Mouse (Mus musculus) cerebellum, adult 9-11 months (tissue): Measurements from ENCODE around the gene Zscan2.

Experiments
- DNase-seq: peaks from one replicate; pipeline ENCODE4 v3.0.0; 2022

Gene Zscan2

GRCm38 (mm10) chr7:80843910-80844640, 16.6 kb upstream of the Zscan2 start:
- DNase-seq = no peak

DNA sequence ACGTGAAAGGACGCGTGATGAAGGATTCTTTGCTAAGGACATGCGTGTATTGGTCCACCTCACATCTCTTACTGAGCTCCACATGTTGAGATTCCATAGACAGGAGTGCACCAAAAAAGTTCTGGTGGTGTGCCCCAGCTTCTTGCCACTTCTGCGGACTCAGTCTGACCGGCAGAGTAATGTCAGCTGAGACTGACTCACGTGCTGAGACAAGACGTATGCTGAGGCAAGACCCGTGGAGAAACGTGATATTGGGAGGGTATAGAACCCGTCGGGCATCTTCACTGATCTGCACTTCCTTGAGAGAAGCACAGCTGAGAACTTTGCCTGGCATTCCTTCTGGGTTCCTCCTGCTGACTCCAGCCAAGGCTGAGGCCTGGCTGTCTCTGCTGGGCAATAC, 16.0 kb upstream of the Zscan2 start:
- DNase-seq = no peak

- DNase-seq = no peak
Measured at GRCm38 (mm10) chr7:80845621-80846279, 15.0 kb upstream of the Zscan2 start.

GRCm38 (mm10) chr7:80846280-80846678, 14.4 kb upstream of the Zscan2 start:
- no peak for DNase-seq

GRCm38 (mm10) chr7:80846709-80847108, 14.0 kb upstream of the Zscan2 start:
- DNase-seq = no peak

DNA sequence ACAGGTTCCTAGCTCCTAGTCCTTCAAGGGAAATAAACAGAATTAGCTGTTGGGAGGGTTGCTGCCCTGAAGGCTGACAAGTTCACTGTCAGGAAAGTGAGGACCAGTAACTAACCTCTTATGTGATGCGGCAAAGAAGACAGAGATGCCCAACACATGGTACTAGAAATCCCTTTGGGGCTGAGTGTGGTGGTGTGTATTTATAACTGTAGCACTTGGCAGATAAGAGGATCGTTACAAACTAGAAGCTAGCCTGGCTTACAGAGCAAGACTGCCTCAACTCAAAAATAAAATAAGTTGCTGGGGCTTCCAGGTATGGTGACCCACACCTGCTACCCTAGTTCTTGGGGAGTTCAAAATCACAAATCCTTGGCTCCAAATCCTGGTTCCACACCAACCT, 11.5 kb upstream of the Zscan2 start:
- no peak for DNase-seq

- peak; percentile 36 for DNase-seq
Measured at GRCm38 (mm10) chr7:80849710-80850109, 11.0 kb upstream of the Zscan2 start.

DNA sequence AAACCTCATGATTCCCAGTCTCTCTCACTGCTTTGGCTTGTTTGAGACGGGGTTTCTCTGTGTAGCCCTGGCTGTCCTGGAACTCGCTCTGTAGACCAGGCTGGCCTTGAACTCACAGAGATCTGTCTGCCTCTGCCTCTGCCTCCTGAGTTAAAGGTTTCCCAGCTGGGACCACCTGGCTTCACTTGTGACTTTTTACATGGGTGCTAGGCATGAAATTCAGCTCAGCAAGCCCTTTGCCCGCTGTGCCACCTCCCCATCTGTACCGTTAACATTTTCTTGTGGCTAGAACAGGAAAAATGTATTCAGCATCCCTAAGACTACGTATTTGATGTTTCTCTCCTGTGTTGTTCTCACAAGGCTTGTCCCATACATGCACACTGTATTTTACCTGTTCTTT, 10.2 kb upstream of the Zscan2 start:
- DNase-seq = no peak

DNA sequence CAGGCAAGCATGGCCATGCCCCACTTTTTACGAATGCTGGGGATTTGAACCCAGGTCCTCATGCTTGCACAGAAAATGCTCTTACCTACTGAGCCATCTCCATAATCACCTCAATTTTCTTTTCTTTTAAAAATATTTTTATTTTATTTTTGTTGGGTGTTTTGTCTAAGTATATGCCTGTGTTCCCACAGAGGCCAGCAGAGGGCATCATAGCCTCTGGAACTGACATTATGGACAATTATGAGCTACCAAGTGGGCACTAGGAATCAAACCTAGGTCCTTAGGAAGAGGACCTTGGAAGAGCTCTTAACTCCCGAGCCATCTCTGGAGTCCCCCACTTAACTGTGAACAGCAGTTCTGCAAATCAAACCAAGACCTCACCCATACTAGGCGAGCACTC, 7.5 kb upstream of the Zscan2 start:
- no peak for DNase-seq

GRCm38 (mm10) chr7:80855316-80855715, 5.4 kb upstream of the Zscan2 start:
- no peak for DNase-seq

DNA sequence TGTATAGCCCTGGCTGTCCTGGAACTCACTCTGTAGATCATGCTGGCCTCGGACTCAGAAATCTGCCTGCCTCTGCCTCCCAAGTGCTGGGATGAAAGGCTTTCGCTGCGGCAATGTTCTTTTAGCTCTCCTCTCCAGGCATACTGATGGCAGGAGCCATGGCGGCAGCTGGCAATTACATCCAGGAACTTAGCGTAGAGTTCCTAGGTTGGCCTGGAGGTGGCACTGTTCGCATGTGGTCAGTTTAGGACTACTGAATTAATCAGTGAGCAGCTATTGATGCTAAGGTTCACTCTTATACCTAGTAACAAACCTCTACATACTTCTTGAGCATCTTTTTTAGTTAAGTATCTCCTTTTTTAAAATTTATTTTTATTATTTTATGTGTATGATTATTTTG, 3.5 kb upstream of the Zscan2 start:
- peak; percentile 75 for DNase-seq

GRCm38 (mm10) chr7:80860227-80860626, 493 bp upstream of the Zscan2 start:
- DNase-seq = peak; percentile 73

DNA sequence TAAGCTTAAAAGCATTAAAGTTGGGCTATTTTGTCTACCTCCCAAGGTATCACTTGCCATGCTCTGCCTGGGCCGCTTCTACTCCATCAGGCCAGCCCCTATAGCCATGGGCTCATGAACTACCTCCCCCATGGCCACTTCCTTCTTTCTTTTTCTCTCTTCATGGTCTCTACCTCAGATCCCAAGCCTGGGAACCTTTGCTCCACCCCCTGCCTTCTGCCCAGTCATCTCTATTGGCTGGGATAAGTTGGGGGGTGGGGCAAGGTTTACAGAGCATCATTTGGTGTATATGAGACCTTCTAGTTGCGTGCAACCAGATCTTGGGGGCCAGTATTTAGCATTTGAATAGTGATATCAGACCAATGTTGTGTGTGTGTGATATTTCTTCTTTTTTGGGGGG, 1.8 kb downstream of the Zscan2 start:
- DNase-seq = no peak

DNA sequence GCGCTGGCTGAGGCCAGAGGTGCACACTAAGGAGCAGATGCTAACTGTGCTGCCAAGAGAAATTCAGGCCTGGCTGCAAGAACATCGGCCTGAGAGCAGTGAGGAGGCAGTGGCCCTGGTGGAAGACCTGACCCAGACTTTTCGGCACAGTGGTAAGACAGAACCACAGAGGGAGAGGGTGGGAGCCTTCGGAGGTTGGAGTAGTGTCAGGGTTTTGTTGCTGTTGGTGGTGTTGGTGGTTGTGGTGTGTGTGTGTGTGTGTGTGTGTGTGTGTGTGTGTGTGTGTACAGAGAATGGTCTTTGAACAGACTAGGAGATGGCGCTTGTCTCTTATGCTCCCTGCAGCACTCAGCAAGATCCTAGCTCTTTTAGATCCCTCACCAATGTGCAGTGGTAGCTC, 2.8 kb downstream of the Zscan2 start:
- no peak for DNase-seq

DNA sequence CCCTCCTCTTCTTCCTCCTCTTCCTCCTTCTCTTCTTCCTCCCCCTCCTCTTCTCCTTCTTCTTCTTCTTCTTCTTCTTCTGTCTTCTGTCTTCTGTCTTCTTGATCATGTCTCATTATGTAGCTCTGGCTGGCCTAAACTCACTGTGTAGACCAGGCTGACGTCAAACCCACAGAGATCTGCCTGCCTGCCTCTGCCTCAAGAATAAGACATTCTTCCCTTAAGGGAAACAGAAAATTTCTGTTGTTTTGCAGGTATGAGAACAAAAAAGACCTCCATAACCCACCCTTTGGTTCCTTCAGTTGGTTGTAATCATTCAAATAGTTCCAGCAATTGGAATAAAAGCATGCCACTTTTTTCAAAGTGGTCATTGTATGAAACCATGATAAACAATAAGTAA, 3.4 kb downstream of the Zscan2 start:
- no peak for DNase-seq

- DNase-seq = no peak
Measured at GRCm38 (mm10) chr7:80864831-80865230, 4.1 kb downstream of the Zscan2 start.

DNA sequence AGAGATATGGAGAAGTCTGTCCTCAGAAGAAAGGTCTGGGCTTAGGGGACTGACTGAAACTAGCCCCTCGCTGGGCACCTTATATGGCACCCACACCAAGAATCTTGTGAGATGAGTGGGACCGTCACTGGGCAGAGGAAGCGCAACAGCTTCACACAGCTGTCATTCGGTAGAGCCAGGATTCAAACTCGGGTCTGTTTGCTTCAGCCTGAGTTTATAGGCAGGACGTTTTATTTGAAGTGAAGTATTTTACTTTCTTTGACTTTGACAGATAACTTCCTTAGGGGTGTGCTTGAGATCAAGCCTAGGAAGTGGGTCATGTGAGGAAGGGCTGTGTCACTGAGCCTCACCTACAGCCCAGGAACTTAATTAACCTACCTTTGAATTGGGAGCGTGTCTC, 4.8 kb downstream of the Zscan2 start:
- no peak for DNase-seq

- DNase-seq = no peak
Measured at GRCm38 (mm10) chr7:80866514-80867147, 5.9 kb downstream of the Zscan2 start.

DNA sequence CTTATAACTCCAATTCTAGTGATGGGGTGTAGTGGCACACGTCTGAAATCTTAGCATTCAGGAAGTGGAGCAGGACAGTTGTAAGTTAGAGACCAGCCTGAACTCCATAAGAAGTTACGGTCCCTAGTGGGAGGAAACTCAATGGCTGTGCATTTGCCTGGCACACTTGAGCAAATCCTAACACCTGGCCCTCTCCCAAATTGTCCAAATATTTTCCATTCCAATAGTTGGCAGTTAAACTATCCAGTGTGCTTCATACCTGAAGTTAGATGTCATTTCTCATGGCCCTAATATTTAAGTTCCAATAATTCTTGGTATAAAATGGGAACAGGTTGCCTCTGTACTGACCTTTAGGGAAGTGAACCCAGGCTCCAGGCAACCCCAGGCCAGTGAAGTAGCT, 8.0 kb downstream of the Zscan2 start:
- DNase-seq = no peak

GRCm38 (mm10) chr7:80873038-80873437, 12.3 kb downstream of the Zscan2 start:
- no peak for DNase-seq

DNA sequence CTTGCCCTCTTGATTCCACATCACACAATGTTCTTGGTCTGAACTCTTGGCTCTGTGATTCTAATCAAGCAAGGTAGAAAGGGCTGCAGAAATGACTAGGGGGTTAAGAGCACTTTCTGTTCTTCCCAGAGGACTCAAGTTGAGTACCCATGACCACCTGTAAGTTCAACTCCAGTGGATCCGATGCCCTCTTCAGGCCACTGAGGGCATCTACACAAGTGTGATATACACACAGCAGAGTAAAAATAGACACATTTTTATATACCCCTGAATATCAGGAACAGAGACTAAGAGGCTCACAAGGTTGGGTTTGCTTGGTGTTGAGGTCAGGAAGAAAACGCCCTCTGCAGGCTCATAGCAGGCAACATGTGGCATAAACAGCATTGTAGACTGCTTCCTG, 12.9 kb downstream of the Zscan2 start:
- no peak for DNase-seq

GRCm38 (mm10) chr7:80875727-80876126, 15.0 kb downstream of the Zscan2 start:
- DNase-seq = no peak

DNA sequence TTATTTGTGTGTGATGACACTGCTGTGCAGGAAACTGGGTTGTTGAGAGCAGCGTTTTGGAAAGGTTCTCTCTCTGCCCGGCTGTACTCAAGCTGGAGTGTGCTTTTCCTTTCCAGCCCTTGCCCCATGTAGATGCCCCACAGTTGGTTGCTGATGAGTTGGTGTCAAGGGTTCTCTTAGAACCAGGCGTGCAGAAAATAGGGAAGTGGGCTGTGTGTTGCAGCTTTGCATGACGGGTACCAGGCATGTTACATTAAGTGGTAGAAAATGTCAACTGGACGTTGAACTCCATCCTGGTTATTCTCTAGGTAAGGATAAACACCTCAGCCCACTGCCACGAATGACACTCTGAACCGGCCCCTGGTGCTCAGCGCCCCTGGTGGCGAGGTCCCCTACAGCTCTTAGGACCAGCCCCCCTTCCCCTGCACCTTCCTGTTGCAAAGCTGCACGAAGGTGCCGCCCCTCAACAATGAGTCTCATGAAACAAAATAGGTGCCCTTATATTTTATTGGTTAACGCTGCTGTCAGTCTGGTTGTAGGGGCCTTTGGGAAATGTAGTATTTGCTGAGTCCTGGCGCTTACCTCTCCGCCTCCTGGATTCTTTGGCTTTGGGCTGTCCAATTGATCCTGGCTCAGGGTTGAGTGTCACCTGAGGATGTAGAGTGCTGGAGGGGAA, 22.2 kb downstream of the Zscan2 start:
- peak; percentile 82 for DNase-seq

- DNase-seq = no peak
Measured at GRCm38 (mm10) chr7:80885666-80886065, 24.9 kb downstream of the Zscan2 start.
